Mouse (Mus musculus) G1E (cell line): ENCODE measurements around the gene Zbtb44. TPM values are rescaled to one million over a fixed set of nuclear protein-coding genes. Genes with fewer than 3 reads are reported as not detected.

ENCODE experiments used
- ATAC-seq: 2 replicates; pipeline ENCODE4 v1.8.0; 2016; ENCODE audit warnings: mild to moderate bottlenecking; ENCODE audit not compliant: insufficient number of reproducible peaks, poor library complexity, low FRiP score, severe bottlenecking; ENCODE audit errors: extremely low read depth
- DNase-seq: peaks from one replicate; pipeline ENCODE4 v3.0.0; 2012; ENCODE audit warnings: low spot score
- H3K27me3 ChIP-seq: 2 replicates; pipeline ENCODE4 v1.6.1; 2012; ENCODE audit warnings: mild to moderate bottlenecking, low read length, inconsistent platforms; ENCODE audit not compliant: insufficient read depth
- H3K36me3 ChIP-seq: replicated peaks from 2 replicates; pipeline ENCODE3; 2012; ENCODE audit warnings: mild to moderate bottlenecking, inconsistent platforms
- H3K4me1 ChIP-seq: 2 replicates; pipeline ENCODE4 v1.6.1; 2012; ENCODE audit warnings: low read depth, low read length, inconsistent platforms, mixed read lengths; ENCODE audit not compliant: insufficient read depth
- H3K4me3 ChIP-seq: 2 replicates; pipeline ENCODE4 v1.5.1; 2012; ENCODE audit warnings: low read depth, mild to moderate bottlenecking, inconsistent platforms, low read length, moderate library complexity, mixed read lengths
- H3K9me3 ChIP-seq: replicated peaks from 2 replicates; pipeline ENCODE4 v1.6.1; 2012; ENCODE audit warnings: inconsistent platforms
- CTCF ChIP-seq: IDR thresholded peaks from 2 replicates; pipeline ENCODE4 v1.5.1; 2012; ENCODE audit warnings: low read depth, low read length, inconsistent platforms, mixed read lengths
- GATA1 ChIP-seq: IDR thresholded peaks from 2 replicates; pipeline ENCODE4 v1.6.1; 2012; ENCODE audit warnings: borderline replicate concordance, low read length, inconsistent platforms, mixed read lengths
- GATA2 ChIP-seq: IDR thresholded peaks from 2 replicates; pipeline ENCODE4 v1.6.1; 2012; ENCODE audit warnings: low read depth, low read length, inconsistent platforms, borderline replicate concordance
- POLR2AphosphoS5 ChIP-seq: IDR thresholded peaks from 2 replicates; pipeline ENCODE4 v1.6.1; 2012; ENCODE audit warnings: low read depth, low read length, inconsistent platforms; ENCODE audit not compliant: insufficient replicate concordance
- TAL1 ChIP-seq: conservative IDR thresholded peaks from 2 replicates; pipeline ENCODE4 v1.6.1; 2012; ENCODE audit warnings: low read depth, low read length, inconsistent platforms, mixed read lengths
- polyA plus RNA-seq: library from polyadenylated mRNA; stranded (reverse); fragments of >175 nt; gene quantifications from 2 replicates; pipeline ENCODE4 v1.2.3, GENCODE M21; 2012
- total RNA-seq, 2 experiments: library from RNA; stranded (forward) in 1 of 2; stranded (reverse) in 1 of 2; fragments of 200-1000 nt in 1 of 2; fragments of >200 nt in 1 of 2; fragmentation: Nextera tagmentation in 1 of 2; gene quantifications; 2 replicates each; pipeline ENCODE4 v1.2.3; 2014 to 2017

Gene Zbtb44
- total and polyA plus RNA-seq, 3 experiments = 7.4 to 58.2 (median 27.5) TPM

DNA sequence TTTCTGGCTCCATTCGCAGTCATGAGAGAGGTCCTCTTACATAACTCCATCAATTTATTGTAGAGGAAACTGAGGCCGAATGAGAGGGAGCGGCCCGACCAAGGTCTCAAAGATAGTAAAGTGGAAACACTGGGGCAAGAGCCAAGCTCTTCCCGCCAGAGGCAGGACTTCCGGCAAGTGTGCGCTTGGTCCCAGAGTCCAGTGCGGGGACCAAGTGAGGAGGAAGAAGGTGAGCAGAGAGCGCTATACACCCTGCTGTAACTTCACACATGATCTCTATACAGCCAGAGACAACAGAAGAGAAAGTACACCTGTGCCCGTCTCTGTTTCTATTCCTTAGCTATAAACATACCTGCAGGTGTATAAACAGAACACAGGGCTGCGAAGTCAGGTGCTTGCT, 86.6 kb downstream of the Zbtb44 start:
- H3K9me3 ChIP-seq = no peaks in the 10 kb centered on the region
- no peak overlapping the region for H3K4me3 ChIP-seq
- no peak for TF ChIP-seq GATA2
- TF ChIP-seq POLR2AphosphoS5 = no peak
- TF ChIP-seq GATA1 = no peak
- no peak for TF ChIP-seq TAL1
- no peak for TF ChIP-seq CTCF
- DNase-seq = no peak
- H3K27me3 ChIP-seq = peaks cover 26% of the 10 kb centered on the region
- 0 out of 2 replicates have a peak, but pooled peaks cover 2% of the 10 kb centered on the region for H3K4me1 ChIP-seq
- no peaks in the 10 kb centered on the region for H3K36me3 ChIP-seq
- ATAC-seq = no peak

GRCm38 (mm10) chr9:31117488-31117887, 87.0 kb downstream of the Zbtb44 start:
- no peaks in the 10 kb centered on the region for H3K36me3 ChIP-seq
- DNase-seq (no peak), ATAC-seq (no peak)
- no peak for TF ChIP-seq GATA1
- TF ChIP-seq POLR2AphosphoS5 = no peak
- no peak for TF ChIP-seq TAL1
- TF ChIP-seq GATA2 = no peak
- no peak for TF ChIP-seq CTCF
- H3K4me3 ChIP-seq = no peak overlapping the region
- 0 out of 2 replicates have a peak, but pooled peaks cover 2% of the 10 kb centered on the region for H3K4me1 ChIP-seq
- no peaks in the 10 kb centered on the region for H3K9me3 ChIP-seq
- peaks cover 30% of the 10 kb centered on the region for H3K27me3 ChIP-seq

- no peaks in the 10 kb centered on the region for H3K9me3 ChIP-seq
- 0 out of 2 replicates have a peak, but pooled peaks cover 2% of the 10 kb centered on the region for H3K4me1 ChIP-seq
- DNase-seq (no peak), ATAC-seq (no peak; the same call in 1 of the 2 replicates)
- peaks cover 35% of the 10 kb centered on the region for H3K27me3 ChIP-seq
- TF ChIP-seq GATA1 (no peak), GATA2 (no peak), POLR2AphosphoS5 (no peak), TAL1 (no peak), CTCF (no peak)
- no peaks in the 10 kb centered on the region for H3K36me3 ChIP-seq
- H3K4me3 ChIP-seq = no peak overlapping the region
Measured at GRCm38 (mm10) chr9:31118520-31119298, 88.3 kb downstream of the Zbtb44 start.

- DNase-seq = no peak
- H3K4me3 ChIP-seq = no peak overlapping the region
- TF ChIP-seq GATA1 (no peak), TAL1 (no peak), POLR2AphosphoS5 (no peak), CTCF (no peak), GATA2 (no peak)
- H3K27me3 ChIP-seq = peaks cover 37% of the 10 kb centered on the region
- H3K36me3 ChIP-seq = no peaks in the 10 kb centered on the region
- 0 out of 2 replicates have a peak, but pooled peaks cover 2% of the 10 kb centered on the region for H3K4me1 ChIP-seq
- H3K9me3 ChIP-seq = no peaks in the 10 kb centered on the region
- ATAC-seq = no peak
Measured at GRCm38 (mm10) chr9:31119405-31119804, 89.0 kb downstream of the Zbtb44 start.

DNA sequence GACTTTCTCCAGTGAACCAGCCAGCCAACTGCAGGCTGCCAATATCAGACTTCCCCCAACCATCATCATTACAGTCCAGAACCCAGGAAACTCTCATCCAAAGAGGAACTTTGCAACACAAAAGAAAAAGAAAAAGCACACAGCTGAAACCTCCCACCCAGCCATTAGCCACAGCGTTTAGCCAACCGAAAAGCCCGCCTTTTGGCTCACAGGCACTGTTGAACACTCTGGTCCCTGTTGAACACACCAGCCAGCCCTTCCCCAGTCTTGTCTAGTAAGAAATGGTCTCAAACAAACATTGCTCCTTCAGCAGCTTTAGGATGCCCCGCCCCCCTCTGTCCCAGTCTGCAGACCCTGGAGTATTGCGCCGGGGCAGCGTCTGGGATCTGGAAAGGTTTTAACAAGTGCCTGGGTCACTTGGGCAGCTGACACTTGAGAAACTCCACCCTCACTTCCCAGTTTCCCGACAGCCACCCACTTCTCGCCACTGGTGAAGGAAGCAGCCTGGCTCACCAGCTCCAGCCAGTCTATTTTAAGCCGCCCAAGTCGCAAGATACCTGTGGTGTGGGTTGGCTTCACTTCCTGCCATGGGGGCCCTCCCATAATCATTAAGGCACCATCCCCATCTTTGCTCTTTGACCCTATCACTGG, 89.6 kb downstream of the Zbtb44 start:
- TF ChIP-seq GATA1 (no peak), TAL1 (no peak), CTCF (no peak), POLR2AphosphoS5 (no peak), GATA2 (no peak)
- Histone ChIP-seq H3K27me3 (peaks cover 37% of the 10 kb centered on the region), H3K4me3 (no peak overlapping the region), H3K9me3 (no peaks in the 10 kb centered on the region), H3K4me1 (0 out of 2 replicates have a peak, but pooled peaks cover 2% of the 10 kb centered on the region), H3K36me3 (no peaks in the 10 kb centered on the region)
- DNase-seq (no peak), ATAC-seq (no peak)

DNA sequence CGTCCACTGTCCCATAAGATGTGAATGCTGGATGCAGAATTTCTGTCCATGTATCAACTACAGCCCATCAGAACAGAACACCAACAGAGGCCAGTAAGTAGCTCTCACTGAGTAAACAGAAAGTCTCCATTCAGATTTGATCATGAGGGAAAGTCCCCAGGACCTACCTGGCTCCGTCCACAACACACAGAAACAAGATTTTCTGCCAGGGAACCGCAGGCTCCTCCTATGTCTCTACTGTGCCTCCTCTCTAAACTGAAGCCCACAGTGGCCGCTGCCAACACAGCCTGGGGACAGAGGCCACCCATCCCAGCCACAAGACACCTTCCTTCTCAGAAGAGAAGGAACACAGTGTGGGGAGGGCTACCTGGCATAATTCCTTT, 90.1 kb downstream of the Zbtb44 start:
- ATAC-seq = no peak
- 0 out of 2 replicates have a peak, but pooled peaks cover 2% of the 10 kb centered on the region for H3K4me1 ChIP-seq
- no peaks in the 10 kb centered on the region for H3K9me3 ChIP-seq
- H3K4me3 ChIP-seq = no peak overlapping the region
- DNase-seq = no peak
- no peaks in the 10 kb centered on the region for H3K36me3 ChIP-seq
- peaks cover 32% of the 10 kb centered on the region for H3K27me3 ChIP-seq
- no peak for TF ChIP-seq GATA2
